Mouse (Mus musculus): ENCODE measurements around the gene Dennd2c.

DNA sequence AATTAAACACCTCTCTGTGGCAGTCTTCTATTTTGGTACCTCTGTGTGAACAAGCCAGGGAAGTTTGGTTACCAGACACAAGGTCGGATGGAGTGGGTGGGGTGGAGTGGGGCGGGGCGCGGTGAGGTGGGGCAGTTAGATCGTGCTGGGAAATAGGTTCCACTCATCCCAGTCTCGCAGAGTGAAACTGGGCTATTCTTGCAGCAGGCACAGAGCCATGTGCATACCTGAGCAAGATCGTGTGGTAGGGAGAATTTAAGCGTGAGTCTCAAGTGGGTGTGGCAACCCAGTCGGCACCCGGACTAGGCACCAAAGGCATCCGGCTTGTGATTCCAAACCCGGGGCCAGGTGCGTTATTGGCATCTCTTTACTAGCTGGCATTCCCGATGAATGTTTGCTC is 495 bp upstream of the Dennd2c start:
- no peak for TF ChIP-seq CTCF (IDR thresholded peaks at IDR 0.05; ENCODE audit: low read depth, low read length)
- TF ChIP-seq POLR2A (IDR thresholded peaks at IDR 0.05; ENCODE audit: extremely low read depth, insufficient read depth, low read length): no peak

Data from liver, adult 2 months (tissue).